Mouse (Mus musculus) testis, adult 2 months (tissue): Measurements from ENCODE around the gene Slc30a10.

Experiments used
- CTCF ChIP-seq: fragments of 200-500 bp; IDR thresholded peaks from 2 replicates; pipeline ENCODE4 v1.5.1; 2012; ENCODE audit warnings: low read depth, mild to moderate bottlenecking, inconsistent platforms, low read length, moderate library complexity; ENCODE audit not compliant: control insufficient read depth, insufficient read depth, insufficient replicate concordance
- POLR2A ChIP-seq: fragments of 200-500 bp; IDR thresholded peaks from 2 replicates; pipeline ENCODE4 v1.6.1; 2012; ENCODE audit warnings: low read depth, mild to moderate bottlenecking, inconsistent platforms, low read length, moderate library complexity; ENCODE audit not compliant: control insufficient read depth

DNA sequence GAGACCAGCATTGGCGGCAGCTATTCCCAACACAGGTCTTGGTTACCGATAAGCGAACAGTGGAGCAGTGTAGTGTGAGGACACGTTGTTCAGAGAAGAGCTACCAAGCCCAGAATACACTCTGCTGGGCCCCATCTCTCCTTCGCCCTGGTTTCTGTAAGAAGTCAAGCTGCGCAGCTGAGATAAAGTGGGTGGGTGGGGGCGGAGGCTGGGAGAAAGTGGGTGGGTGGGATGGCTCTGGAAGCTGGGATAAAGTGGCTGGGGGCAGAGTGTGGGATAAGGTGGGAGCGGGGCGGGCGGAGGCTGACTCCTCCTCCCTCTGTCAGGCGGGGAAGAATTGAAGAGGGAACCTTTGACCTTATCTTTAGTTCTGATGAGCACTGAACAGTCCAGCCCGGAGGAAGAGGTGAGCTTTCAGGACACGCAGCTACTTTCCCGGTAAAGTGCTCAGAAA, 60.9 kb downstream of the Slc30a10 start:
- no peak for TF ChIP-seq CTCF
- TF ChIP-seq POLR2A = no peak
